Mouse (Mus musculus): ENCODE data around the gene Poc1a.

DNA sequence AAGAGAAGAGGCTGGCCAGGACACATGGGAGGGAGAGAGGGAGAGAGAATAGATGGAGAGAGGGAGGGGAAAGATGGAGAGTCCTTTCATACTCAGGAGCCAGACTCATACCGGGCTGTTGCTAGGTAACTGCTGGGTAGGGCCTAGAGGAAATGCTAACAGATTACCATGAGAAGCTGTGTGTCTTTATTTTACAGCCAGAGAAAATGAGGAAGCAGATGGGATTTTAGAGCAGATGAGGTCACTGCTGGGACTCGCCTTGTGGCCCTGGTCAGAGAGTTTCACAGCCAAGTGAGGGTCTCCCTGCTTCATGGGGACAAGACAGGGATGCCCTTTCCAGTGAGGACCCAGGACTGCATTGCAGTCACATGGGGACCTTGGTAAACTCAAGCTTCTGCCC is 11.0 kb upstream of the Poc1a start:
- TF ChIP-seq POLR2A (IDR thresholded peaks at IDR 0.05; ENCODE audit: low read depth, low read length) (no peak), CTCF (IDR thresholded peaks at IDR 0.05; ENCODE audit: extremely low read depth, insufficient read length, insufficient replicate concordance, low read depth, low read length) (no peak)

Data from small intestine, adult 2 months (tissue).